Mouse (Mus musculus) bone marrow, adult 2 months (tissue): ENCODE results near the gene Rmi1. TPM values are rescaled to one million over a fixed set of nuclear protein-coding genes. Genes with fewer than 3 reads are reported as not detected.
"Not testable (repeated sequence)": the region's sequence is repeated elsewhere in the genome, so short reads cannot be mapped to it uniquely, and the experiment has no call there.

Experiments used
- H3K27ac ChIP-seq: fragments of 200-500 bp; 2 replicates; pipeline ENCODE4 v1.5.1; 2012; ENCODE audit warnings: low read depth, mild to moderate bottlenecking, control low read depth, inconsistent platforms, low read length; ENCODE audit not compliant: control insufficient read depth, poor library complexity, insufficient read depth
- H3K4me1 ChIP-seq: fragments of 200-500 bp; 2 replicates; pipeline ENCODE4 v1.6.1; 2011; ENCODE audit warnings: low read length; ENCODE audit not compliant: control insufficient read depth, insufficient read depth
- H3K4me3 ChIP-seq: fragments of 200-500 bp; replicated peaks from 2 replicates; pipeline ENCODE3; 2011; ENCODE audit warnings: mild to moderate bottlenecking, low read depth, low read length, control low read depth; ENCODE audit not compliant: control insufficient read depth
- CTCF ChIP-seq: fragments of 200-500 bp; IDR thresholded peaks from 2 replicates; pipeline ENCODE4 v1.5.1; 2011; ENCODE audit warnings: low read length, control low read depth; ENCODE audit not compliant: control insufficient read depth, insufficient read depth
- POLR2A ChIP-seq: fragments of 200-500 bp; IDR thresholded peaks from 2 replicates; pipeline ENCODE4 v1.6.1; 2011; ENCODE audit warnings: low read depth, mild to moderate bottlenecking, control low read depth, low read length, borderline replicate concordance; ENCODE audit not compliant: control insufficient read depth
- WGBS: fragments of 180-500 bp; shearing (Covaris S2); methylation state at CpG from one replicate; pipeline ENCODE4 v1.1.7; 2018; 5-methylcytosine and 5-hydroxymethylcytosine counted together
- polyA plus RNA-seq: library from polyadenylated mRNA; stranded (reverse); fragments of >200 nt; gene quantifications from 2 replicates; pipeline ENCODE4 v1.2.4, GENCODE M21; 2011; ENCODE audit warnings: low replicate concordance; ENCODE audit not compliant: missing spikeins, insufficient read depth, insufficient read length

Gene Rmi1
- polyA plus RNA-seq, 1 experiment: 21.2 TPM

DNA sequence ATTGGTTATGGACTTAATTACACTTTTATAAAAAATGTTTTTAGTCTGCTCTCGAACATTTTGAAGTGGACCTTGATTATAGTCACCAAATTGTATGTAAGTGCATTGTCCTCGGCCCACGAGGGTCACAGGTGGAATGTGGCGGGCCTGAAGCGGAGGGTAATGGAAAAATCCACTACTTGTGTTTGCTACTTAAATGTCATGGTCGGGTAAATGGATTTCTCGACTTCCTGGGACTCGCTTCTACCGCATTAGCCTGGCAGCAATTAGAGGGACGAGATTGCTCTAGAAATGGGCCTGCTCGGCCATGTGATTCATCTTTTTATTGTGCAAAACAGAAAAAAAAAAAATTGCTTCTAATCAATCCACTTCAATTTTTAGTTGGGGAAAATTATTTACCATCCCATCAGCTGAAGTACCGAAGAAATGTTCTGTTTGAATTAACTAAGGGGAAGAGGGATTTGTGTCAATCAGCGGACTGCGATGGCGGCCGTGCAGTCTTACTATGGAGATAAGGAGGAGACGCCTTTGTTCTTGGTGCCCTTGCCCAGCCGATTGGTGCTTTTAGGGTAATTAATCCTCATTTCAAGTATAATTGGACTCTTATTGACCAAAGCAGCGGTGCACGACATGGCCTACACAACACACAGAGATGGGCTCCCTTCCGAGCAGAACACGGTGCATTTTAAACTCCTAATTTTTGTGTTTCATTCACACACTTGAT is 48.6 kb downstream of the Rmi1 start:
- 83% methylated on average over 22 of the region's 22 CpGs for WGBS
- H3K4me3 ChIP-seq: no peak overlapping the region
- no peak overlapping the region for H3K27ac ChIP-seq
- no peaks in the 10 kb centered on the region; the same call in 1 of the 2 replicates for H3K4me1 ChIP-seq
- TF ChIP-seq POLR2A (no peak), CTCF (no peak)

GRCm38 (mm10) chr13:58452246-58452645 is 50.2 kb downstream of the Rmi1 start:
- WGBS: 54% methylated on average over 4 of the region's 4 CpGs
- TF ChIP-seq POLR2A (no peak), CTCF (no peak)
- Histone ChIP-seq H3K4me1 (no peaks in the 10 kb centered on the region; the same call in 1 of the 2 replicates), H3K27ac (no peak overlapping the region), H3K4me3 (no peak overlapping the region)

DNA sequence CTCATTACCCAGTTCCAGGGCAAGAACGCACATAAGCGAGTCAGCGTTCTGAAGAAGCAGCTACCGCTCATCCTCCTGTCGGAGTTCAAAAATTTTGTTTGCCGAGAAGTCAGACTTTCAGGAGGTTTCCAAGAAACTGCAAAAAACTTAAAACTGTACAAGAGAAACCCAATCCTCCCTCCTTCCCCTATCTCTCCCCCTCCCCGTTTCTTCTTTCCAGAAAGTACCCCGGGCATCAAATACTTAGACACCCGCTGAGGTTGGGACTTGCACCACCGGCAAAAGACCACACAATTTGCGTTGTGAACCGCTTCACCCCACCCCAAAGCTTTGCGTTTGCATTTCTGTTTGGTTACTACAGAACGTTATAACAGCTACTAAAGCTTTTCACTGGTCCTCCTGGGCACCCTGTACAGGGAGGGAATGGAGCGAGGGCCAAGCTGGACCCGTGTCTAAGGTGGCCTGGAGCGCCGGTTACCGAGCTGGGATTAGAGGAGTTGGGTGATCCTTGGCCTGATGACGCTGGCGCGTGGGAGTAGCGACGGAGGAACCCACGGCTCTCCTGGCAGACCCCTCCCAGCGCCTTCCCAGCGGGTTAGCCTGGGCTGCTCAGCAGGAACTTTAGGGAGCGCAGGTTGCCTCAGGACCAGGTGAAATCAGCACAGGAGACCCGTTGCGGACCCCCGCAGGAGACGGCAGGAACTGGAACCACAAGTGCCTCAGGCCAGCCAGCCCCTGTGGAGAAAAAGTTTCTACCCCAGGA is 50.8 kb downstream of the Rmi1 start:
- H3K4me3 ChIP-seq: no peak overlapping the region

DNA sequence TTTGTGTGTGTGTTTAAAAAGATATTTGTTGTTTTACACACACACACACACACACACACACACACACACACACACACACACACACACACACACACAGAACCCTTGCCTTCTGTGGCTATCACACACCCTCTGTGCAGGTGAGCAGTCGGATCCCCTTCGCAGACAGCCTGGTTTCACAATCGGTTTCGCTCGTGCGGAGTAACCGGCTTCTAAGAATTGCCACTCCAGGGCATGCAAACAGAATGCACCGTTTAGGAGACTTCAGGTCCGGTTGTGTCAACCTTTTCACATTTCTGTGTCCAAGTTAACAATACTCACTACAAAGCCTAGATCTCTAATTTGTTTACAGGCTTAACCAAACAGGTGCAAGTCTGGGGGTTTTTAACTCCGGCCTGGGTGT is 51.5 kb downstream of the Rmi1 start:
- Histone ChIP-seq H3K27ac (no peak overlapping the region), H3K4me3 (no peak overlapping the region), H3K4me1 (no peaks in the 10 kb centered on the region; the same call in 1 of the 2 replicates)
- TF ChIP-seq POLR2A (no peak), CTCF (no peak)
- WGBS: 8% methylated on average over 10 of the region's 10 CpGs

More for the DNA sequence above, 50.8 kb downstream of the Rmi1 start:
- TF ChIP-seq CTCF (no peak), POLR2A (no peak)
- Histone ChIP-seq H3K4me1 (no peaks in the 10 kb centered on the region; the same call in 1 of the 2 replicates), H3K27ac (no peak overlapping the region)
- WGBS: 11% methylated on average over 32 of the region's 32 CpGs

DNA sequence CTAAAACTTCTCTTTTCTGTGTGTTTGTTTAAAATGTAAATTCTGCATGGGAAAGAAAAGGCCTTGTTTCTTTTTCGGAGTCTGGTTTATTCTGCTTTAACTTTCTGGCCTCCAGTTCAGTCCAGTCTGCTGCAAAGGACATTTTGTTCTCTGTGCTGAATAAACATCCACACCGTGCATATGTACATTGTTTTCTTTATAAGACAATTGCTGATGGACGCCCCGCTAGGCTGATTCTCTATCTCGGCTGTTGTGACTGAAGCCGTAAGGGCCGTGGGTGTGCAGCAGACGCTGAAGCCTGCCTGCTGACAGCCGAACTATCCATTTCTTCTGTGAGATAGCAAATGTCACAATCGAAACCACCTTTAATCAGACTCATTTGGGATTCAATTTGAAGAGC is 54.5 kb downstream of the Rmi1 start:
- Histone ChIP-seq H3K27ac (no peak overlapping the region), H3K4me1 (peaks cover 1% of the 10 kb centered on the region; the same call in 1 of the 2 replicates), H3K4me3 (no peak overlapping the region)
- WGBS: 73% methylated on average over 10 of the region's 10 CpGs
- TF ChIP-seq POLR2A (no peak), CTCF (no peak)

- not testable (repeated sequence) for H3K27ac ChIP-seq, H3K4me3 ChIP-seq, H3K4me1 ChIP-seq
- 66% methylated on average over 6 of the region's 6 CpGs for WGBS
Observed at GRCm38 (mm10) chr13:58458811-58459210, 56.8 kb downstream of the Rmi1 start.

Other genes starting within 250 kb of the Rmi1 start
- gene Idnk, start 244.6 kb upstream of the Rmi1 start, polyA plus RNA-seq: 42.7 and 86.0 TPM in 2 replicates
- 20.9 and 31.6 TPM in 2 replicates for gene Ubqln1, start 186.6 kb upstream of the Rmi1 start, polyA plus RNA-seq
- 5.3 and 17.2 TPM in 2 replicates for gene Gkap1, start 126.5 kb upstream of the Rmi1 start, polyA plus RNA-seq
- not detected in 2 replicates for gene Kif27, start 43.1 kb upstream of the Rmi1 start, polyA plus RNA-seq
- 7.0 and 8.2 TPM in 2 replicates for gene 2210016F16Rik, start 17.0 kb upstream of the Rmi1 start, polyA plus RNA-seq
- gene Hnrnpk, start 1.1 kb downstream of the Rmi1 start, polyA plus RNA-seq: 457 and 544 TPM in 2 replicates
- not detected in 2 replicates for gene Slc28a3, start 208.6 kb downstream of the Rmi1 start, polyA plus RNA-seq